ENCODE assay signal across 16 mouse cellular contexts in the genomic region with DNA sequence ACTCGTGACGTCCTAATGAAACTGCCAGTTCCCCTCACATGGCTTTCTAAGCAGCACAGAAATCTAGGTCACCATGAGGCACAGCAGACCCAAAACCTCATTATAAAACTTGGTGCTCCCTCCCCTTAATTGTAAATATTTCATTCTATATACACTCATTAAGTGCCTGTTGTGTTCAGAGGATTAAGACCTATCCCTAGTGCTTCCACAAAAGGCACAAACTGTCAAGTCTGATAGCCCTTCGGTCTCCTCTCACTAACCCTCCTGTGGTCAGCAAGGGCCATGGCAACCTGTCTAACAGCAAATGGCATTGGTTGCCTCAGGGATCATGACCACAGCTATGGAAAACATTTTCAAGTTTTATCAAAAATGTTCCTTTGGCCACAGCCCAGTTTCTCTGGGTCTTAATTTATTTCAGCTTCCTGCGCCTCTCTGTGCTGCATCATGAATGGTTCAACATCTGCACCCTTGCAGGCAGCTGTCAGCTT. TPM values are rescaled to one million over a fixed set of nuclear protein-coding genes. Genes with fewer than 3 reads are reported as not detected.
A peak's percentile ranks its signal among the peaks of the same experiment; 100 is the strongest.
DNase-seq lines count a peak whose midpoint lies in the region; ATAC-seq lines count a peak whose summit lies in the region.
"Had no signal": no experiment of that assay in that cellular context is flagged by ENCODE, and none has a peak within 500 bp of the region (broad histone marks: within the 10 kb centered on the region; RNA-seq: fewer than 3 reads in every experiment).

No protein-coding gene starts in this region.

- peak; percentile 12 for DNase-seq in kidney, adult 11 months
- DNase-seq in NIH3T3 (ENCODE audit: low read depth), result peak; percentile 84
- DNase-seq in forebrain, embryonic 14.5 days (ENCODE audit: low spot score), result no peak
- DNase-seq in urinary bladder, postnatal 36 days (ENCODE audit: low spot score in 2 of 2), result no peak
- DNase-seq: adrenal gland, adult 8-10 months; cerebellum, postnatal 36 days; lung, postnatal 10 days; right cerebral cortex, postnatal 25 days; thymus, postnatal 14 days had no signal

- H3K27me3 ChIP-seq in kidney, embryonic 16.5 days (ENCODE audit: insufficient read depth, low read length), result no peaks in the 10 kb centered on the region
- H3K27me3 ChIP-seq in forebrain, embryonic 14.5 days (replicated peaks; ENCODE audit: control insufficient read depth, insufficient read depth, low read length), result no peaks in the 10 kb centered on the region
- H3K27me3 ChIP-seq: CH12.LX; hindbrain, embryonic 15.5 days had no signal

- H3K4me2 ChIP-seq in kidney, embryonic 16.5 days (replicated peaks; ENCODE audit: low read depth, low read length), result no peak overlapping the region
- H3K4me2 ChIP-seq in forebrain, embryonic 14.5 days (ENCODE audit: low read length), result no peak overlapping the region
- H3K4me2 ChIP-seq: hindbrain, embryonic 15.5 days had no signal

- no peak overlapping the region for H3K9ac ChIP-seq in kidney, embryonic 16.5 days (replicated peaks; ENCODE audit: low read length)
- no peak overlapping the region for H3K9ac ChIP-seq in forebrain, embryonic 14.5 days (ENCODE audit: low read length)
- H3K9ac ChIP-seq: hindbrain, embryonic 15.5 days had no signal

- peaks cover 9% of the 10 kb centered on the region for H3K4me1 ChIP-seq in kidney, embryonic 16.5 days (ENCODE audit: insufficient read depth, low read length)
- peaks cover 6% of the 10 kb centered on the region; the same call in 1 of the 2 replicates for H3K4me1 ChIP-seq in forebrain, embryonic 14.5 days (ENCODE audit: control insufficient read depth, insufficient read depth, low read length)

- H3K27ac ChIP-seq in kidney, embryonic 16.5 days (ENCODE audit: low read length), result no peak overlapping the region
- no peak overlapping the region for H3K27ac ChIP-seq in forebrain, embryonic 14.5 days (ENCODE audit: low read depth, low read length)
- H3K27ac ChIP-seq: heart, adult 2 months; hindbrain, embryonic 15.5 days had no signal

- no peak overlapping the region for H3K4me3 ChIP-seq in kidney, embryonic 16.5 days (ENCODE audit: low read length)
- no peak overlapping the region for H3K4me3 ChIP-seq in forebrain, embryonic 14.5 days (ENCODE audit: low read depth, low read length)
- H3K4me3 ChIP-seq: heart, adult 2 months; hindbrain, embryonic 15.5 days had no signal

- H3K36me3 ChIP-seq in kidney, embryonic 16.5 days (ENCODE audit: insufficient read depth, low read length), result no peaks in the 10 kb centered on the region
- no peaks in the 10 kb centered on the region for H3K36me3 ChIP-seq in forebrain, embryonic 14.5 days (ENCODE audit: control insufficient read depth, insufficient read depth, low read length)
- H3K36me3 ChIP-seq: hindbrain, embryonic 15.5 days had no signal

- no peaks in the 10 kb centered on the region for H3K9me3 ChIP-seq in kidney, embryonic 16.5 days (ENCODE audit: low read length)
- no peaks in the 10 kb centered on the region for H3K9me3 ChIP-seq in forebrain, embryonic 14.5 days (replicated peaks; ENCODE audit: control insufficient read depth, low read length)
- H3K9me3 ChIP-seq: hindbrain, embryonic 15.5 days had no signal

- no peak for ATAC-seq in kidney, embryonic 16.5 days (ENCODE audit: low FRiP score, low TSS enrichment)
- ATAC-seq in granulocyte monocyte progenitor cell, adult 5-6 weeks (replicated peaks; ENCODE audit: poor library complexity, severe bottlenecking), result peak; percentile 49
- peak; percentile 37; the same call in 1 of the 2 replicates for ATAC-seq in megakaryocyte progenitor cell, adult 5-6 weeks (replicated peaks; ENCODE audit: poor library complexity)
- ATAC-seq in forebrain, embryonic 14.5 days, result no peak

- WGBS in kidney, embryonic 16.5 days, result 60% methylated on average over 4 of the region's 4 CpGs
- WGBS in forebrain, embryonic 14.5 days, result 45% methylated on average over 4 of the region's 4 CpGs

RNA-seq across cellular contexts. Expression of gene Gpr176, which starts 19.3 kb away (rescaled TPM):
- 1.4 and 1.5 TPM in 2 replicates for polyA plus RNA-seq in kidney, embryonic 16.5 days (2015; fragmentation: Nextera tagmentation; extraction: Ambion mirVana)
- not detected in 2 replicates for total RNA-seq in granulocyte monocyte progenitor cell, adult 5-6 weeks (2014; fragmentation: Nextera tagmentation)
- not detected in 2 replicates for total RNA-seq in granulocyte monocyte progenitor cell, adult 5-6 weeks (2017)
- total RNA-seq in megakaryocyte progenitor cell, adult 5-6 weeks (2015), result not detected in 2 replicates
- not detected in 2 replicates for total RNA-seq in megakaryocyte progenitor cell, adult 5-6 weeks (2017)
- polyA plus RNA-seq in forebrain, embryonic 14.5 days (2014; fragmentation: Nextera tagmentation; extraction: Ambion mirVana), result 2.8 and 3.0 TPM in 2 replicates
- total RNA-seq: CH12.LX; liver, adult 2 months had no signal
- polyA plus RNA-seq: liver, adult 2 months had no signal

RNA-seq across cellular contexts. Expression of gene Eif2ak4, which starts 34.5 kb away (rescaled TPM):
- polyA plus RNA-seq in kidney, embryonic 16.5 days (2015; fragmentation: Nextera tagmentation; extraction: Ambion mirVana), result 12.5 and 13.4 TPM in 2 replicates
- total RNA-seq in granulocyte monocyte progenitor cell, adult 5-6 weeks (2014; fragmentation: Nextera tagmentation), result 16.3 and 20.0 TPM in 2 replicates
- total RNA-seq in granulocyte monocyte progenitor cell, adult 5-6 weeks (2017), result 12.7 and 17.5 TPM in 2 replicates
- 14.1 and 19.8 TPM in 2 replicates for total RNA-seq in megakaryocyte progenitor cell, adult 5-6 weeks (2015)
- total RNA-seq in megakaryocyte progenitor cell, adult 5-6 weeks (2017), result 16.7 and 17.9 TPM in 2 replicates
- 6.4 and 8.4 TPM in 2 replicates for polyA plus RNA-seq in forebrain, embryonic 14.5 days (2014; fragmentation: Nextera tagmentation; extraction: Ambion mirVana)

Comparison
In these comparisons a context has a peak if more than half of its experiments do, and no peak if none do; other contexts are left out.
1. DNase-seq: peak in kidney, adult 11 months (single experiment) and NIH3T3 (single experiment); none in forebrain, embryonic 14.5 days (single experiment) and urinary bladder, postnatal 36 days (0 of 2).
2. ATAC-seq: peak in granulocyte monocyte progenitor cell, adult 5-6 weeks (single experiment) and megakaryocyte progenitor cell, adult 5-6 weeks (single experiment); none in kidney, embryonic 16.5 days (single experiment) and forebrain, embryonic 14.5 days (single experiment).